Mouse (Mus musculus) c-Kit-negative CD71-positive TER-119-positive erythroid progenitor cells, embryonic 14.5 days (primary cell): ENCODE data around the gene Mrrf.

Experiments
- DNase-seq: peaks from one replicate; pipeline ENCODE4 v3.0.0-alpha.2; 2013; ENCODE audit warnings: low read depth, low spot score

Gene Mrrf

GRCm38 (mm10) chr2:36200813-36201212 is 64.6 kb downstream of the Mrrf start:
- no peak for DNase-seq

- no peak for DNase-seq
Measured at GRCm38 (mm10) chr2:36201756-36202610, 65.8 kb downstream of the Mrrf start.

GRCm38 (mm10) chr2:36202611-36202880 is 66.4 kb downstream of the Mrrf start:
- DNase-seq, result no peak

- DNase-seq, result no peak
Measured at GRCm38 (mm10) chr2:36203011-36203825, 67.0 kb downstream of the Mrrf start.

- no peak for DNase-seq
Measured at GRCm38 (mm10) chr2:36204595-36204994, 68.4 kb downstream of the Mrrf start.

GRCm38 (mm10) chr2:36207071-36207470 is 70.9 kb downstream of the Mrrf start:
- no peak for DNase-seq

GRCm38 (mm10) chr2:36210796-36211195 is 74.6 kb downstream of the Mrrf start:
- no peak for DNase-seq

- no peak for DNase-seq
Measured at GRCm38 (mm10) chr2:36211785-36212184, 75.6 kb downstream of the Mrrf start.

GRCm38 (mm10) chr2:36213108-36213507 is 76.9 kb downstream of the Mrrf start:
- DNase-seq, result no peak

GRCm38 (mm10) chr2:36214023-36214422 is 77.8 kb downstream of the Mrrf start:
- DNase-seq, result peak; percentile 75

GRCm38 (mm10) chr2:36214425-36214824 is 78.2 kb downstream of the Mrrf start:
- DNase-seq, result no peak

GRCm38 (mm10) chr2:36215203-36215739 is 79.1 kb downstream of the Mrrf start:
- no peak for DNase-seq

- DNase-seq, result no peak
Measured at GRCm38 (mm10) chr2:36216546-36216945, 80.4 kb downstream of the Mrrf start.

GRCm38 (mm10) chr2:36216953-36217573 is 80.9 kb downstream of the Mrrf start:
- no peak for DNase-seq

GRCm38 (mm10) chr2:36217692-36218233 is 81.6 kb downstream of the Mrrf start:
- no peak for DNase-seq

- DNase-seq, result no peak
Measured at GRCm38 (mm10) chr2:36220106-36220505, 83.9 kb downstream of the Mrrf start.

GRCm38 (mm10) chr2:36220891-36221290 is 84.7 kb downstream of the Mrrf start:
- no peak for DNase-seq

- DNase-seq, result no peak
Measured at GRCm38 (mm10) chr2:36222168-36222848, 86.1 kb downstream of the Mrrf start.

- DNase-seq, result no peak
Measured at GRCm38 (mm10) chr2:36223436-36223835, 87.2 kb downstream of the Mrrf start.

GRCm38 (mm10) chr2:36224153-36224552 is 88.0 kb downstream of the Mrrf start:
- no peak for DNase-seq

GRCm38 (mm10) chr2:36224599-36224998 is 88.4 kb downstream of the Mrrf start:
- DNase-seq, result no peak
